Mouse (Mus musculus) limb, embryonic 12.5 days (tissue): ENCODE results near the gene Dio2. TPM values are rescaled to one million over a fixed set of nuclear protein-coding genes. Genes with fewer than 3 reads are reported as not detected.

Experiments
- ATAC-seq: fragments of 200-750 bp; cut with Nextera tagmentation; 2 replicates; pipeline ENCODE4 v1.8.0; 2017; ENCODE audit warnings: low read depth, moderate TSS enrichment; ENCODE audit not compliant: insufficient number of reproducible peaks, insufficient read depth, low FRiP score, low TSS enrichment
- H3K27ac ChIP-seq: fragments of 300-500 bp; sonication (generic); 2 replicates; pipeline ENCODE4 v1.5.1; 2016; ENCODE audit warnings: mild to moderate bottlenecking, moderate library complexity
- H3K27me3 ChIP-seq: fragments of 300-500 bp; sonication (generic); 2 replicates; pipeline ENCODE4 v1.6.1; 2016; ENCODE audit warnings: mild to moderate bottlenecking, moderate library complexity
- H3K36me3 ChIP-seq: fragments of 300-500 bp; sonication (generic); 2 replicates; pipeline ENCODE4 v1.6.1; 2016; ENCODE audit warnings: mild to moderate bottlenecking, moderate library complexity
- H3K4me1 ChIP-seq: fragments of 300-500 bp; sonication (generic); replicated peaks from 2 replicates; pipeline ENCODE4 v1.6.1; 2016
- H3K4me2 ChIP-seq: fragments of 300-500 bp; sonication (generic); 2 replicates; pipeline ENCODE4 v1.6.1; 2016; ENCODE audit warnings: mild to moderate bottlenecking, moderate library complexity
- H3K4me3 ChIP-seq: fragments of 300-500 bp; sonication (generic); replicated peaks from 2 replicates; pipeline ENCODE4 v1.5.1; 2016; ENCODE audit warnings: mild to moderate bottlenecking
- H3K9ac ChIP-seq: fragments of 300-500 bp; sonication (generic); replicated peaks from 2 replicates; pipeline ENCODE4 v1.6.1; 2016; ENCODE audit warnings: mild to moderate bottlenecking, moderate library complexity
- H3K9me3 ChIP-seq: fragments of 300-500 bp; sonication (generic); 2 replicates; pipeline ENCODE4 v1.6.1; 2016; ENCODE audit warnings: mild to moderate bottlenecking, moderate library complexity
- WGBS: fragments of 180-500 bp; shearing (Covaris S2); methylation state at CpG from one replicate; pipeline ENCODE4 v1.1.7; 2016; 5-methylcytosine and 5-hydroxymethylcytosine counted together
- polyA plus RNA-seq: library from polyadenylated mRNA; unstranded; fragments of >200 nt; fragmentation: Nextera tagmentation; extraction: Ambion mirVana; gene quantifications from 2 replicates; pipeline ENCODE4 v1.2.1, GENCODE M21; 2016

The Dio2 gene
- polyA plus RNA-seq, result 0.09 and 0.15 TPM in 2 replicates

- H3K36me3 ChIP-seq, result no peaks in the 10 kb centered on the region
- H3K4me2 ChIP-seq, result peak within 1 kb of the TSS; percentile 47
- ATAC-seq, result no peak
- H3K4me3 ChIP-seq, result peak within 1 kb of the TSS; percentile 23
- 19% methylated on average over 10 of the region's 10 CpGs for WGBS
- H3K27me3 ChIP-seq, result peaks cover 5% of the 10 kb centered on the region; the same call in 1 of the 2 replicates
- H3K9ac ChIP-seq, result peak within 1 kb of the TSS; percentile 35
- no peaks in the 10 kb centered on the region for H3K9me3 ChIP-seq
- H3K27ac ChIP-seq, result no peak within 1 kb of the TSS
- 0 out of 2 replicates have a peak, but pooled peaks cover 2% of the 10 kb centered on the region for H3K4me1 ChIP-seq
These were observed at the start of gene Dio2 for GRCm38 (mm10) chr12:90738388-90739223. Gene Dio2, minus strand, starts transcription at chr12:90738438.

- Histone ChIP-seq H3K4me2 (no peak overlapping the region), H3K4me3 (no peak overlapping the region), H3K27ac (no peak overlapping the region), H3K9me3 (no peaks in the 10 kb centered on the region), H3K27me3 (no peaks in the 10 kb centered on the region), H3K4me1 (no peaks in the 10 kb centered on the region), H3K36me3 (no peaks in the 10 kb centered on the region), H3K9ac (no peak overlapping the region)
- 91% methylated on average over 4 of the region's 4 CpGs for WGBS
- no peak for ATAC-seq
These were observed 43.2 kb upstream of the Dio2 start for GRCm38 (mm10) chr12:90781438-90781837.

- no peaks in the 10 kb centered on the region for H3K27me3 ChIP-seq
- H3K36me3 ChIP-seq, result no peaks in the 10 kb centered on the region
- no peak overlapping the region for H3K27ac ChIP-seq
- ATAC-seq, result no peak
- no peak overlapping the region for H3K9ac ChIP-seq
- H3K4me3 ChIP-seq, result no peak overlapping the region
- H3K4me2 ChIP-seq, result no peak overlapping the region
- H3K9me3 ChIP-seq, result no peaks in the 10 kb centered on the region
- no peaks in the 10 kb centered on the region for H3K4me1 ChIP-seq
These were observed 6.5 kb upstream of the Dio2 start for GRCm38 (mm10) chr12:90744752-90745151.

GRCm38 (mm10) chr12:90743633-90744032, 5.4 kb upstream of the Dio2 start:
- no peak overlapping the region for H3K27ac ChIP-seq
- H3K27me3 ChIP-seq, result no peaks in the 10 kb centered on the region
- H3K9me3 ChIP-seq, result no peaks in the 10 kb centered on the region
- no peak overlapping the region for H3K4me3 ChIP-seq
- no peak overlapping the region for H3K9ac ChIP-seq
- no peak for ATAC-seq
- no peaks in the 10 kb centered on the region for H3K36me3 ChIP-seq
- no peak overlapping the region for H3K4me2 ChIP-seq
- no peaks in the 10 kb centered on the region for H3K4me1 ChIP-seq
- 25% methylated on average over 3 of the region's 3 CpGs for WGBS

- ATAC-seq, result no peak; the same call in 1 of the 2 replicates
- 38% methylated on average over 2 of the region's 2 CpGs for WGBS
- H3K9me3 ChIP-seq, result no peaks in the 10 kb centered on the region
These were observed 2.2 kb upstream of the Dio2 start for GRCm38 (mm10) chr12:90740468-90740867.

GRCm38 (mm10) chr12:90737932-90738331, 306 bp downstream of the Dio2 start:
- H3K36me3 ChIP-seq, result no peaks in the 10 kb centered on the region
- no peak for ATAC-seq
- H3K27ac ChIP-seq, result no peak overlapping the region
- peaks cover 5% of the 10 kb centered on the region; the same call in 1 of the 2 replicates for H3K27me3 ChIP-seq
- no peak overlapping the region for H3K9ac ChIP-seq
- peak overlapping the region; percentile 47 for H3K4me2 ChIP-seq
- H3K9me3 ChIP-seq, result no peaks in the 10 kb centered on the region
- 0 out of 2 replicates have a peak, but pooled peaks cover 2% of the 10 kb centered on the region for H3K4me1 ChIP-seq
- no peak overlapping the region for H3K4me3 ChIP-seq
- 85% methylated on average over 13 of the region's 13 CpGs for WGBS

More at GRCm38 (mm10) chr12:90740468-90740867, 2.2 kb upstream of the Dio2 start:
- Histone ChIP-seq H3K27ac (no peak overlapping the region), H3K27me3 (peaks cover 5% of the 10 kb centered on the region; the same call in 1 of the 2 replicates), H3K4me2 (no peak overlapping the region), H3K4me1 (0 out of 2 replicates have a peak, but pooled peaks cover 2% of the 10 kb centered on the region), H3K36me3 (no peaks in the 10 kb centered on the region), H3K4me3 (no peak overlapping the region), H3K9ac (no peak overlapping the region)

GRCm38 (mm10) chr12:90735447-90735846, 2.8 kb downstream of the Dio2 start:
- no peak for ATAC-seq
- Histone ChIP-seq H3K36me3 (no peaks in the 10 kb centered on the region), H3K27ac (no peak overlapping the region), H3K27me3 (peaks cover 5% of the 10 kb centered on the region; the same call in 1 of the 2 replicates), H3K4me2 (no peak overlapping the region), H3K4me1 (0 out of 2 replicates have a peak, but pooled peaks cover 2% of the 10 kb centered on the region), H3K9ac (no peak overlapping the region), H3K9me3 (no peaks in the 10 kb centered on the region), H3K4me3 (no peak overlapping the region)
- 82% methylated on average over 6 of the region's 6 CpGs for WGBS

- ATAC-seq, result no peak
- Histone ChIP-seq H3K4me1 (0 out of 2 replicates have a peak, but pooled peaks cover 2% of the 10 kb centered on the region), H3K4me2 (no peak overlapping the region), H3K9me3 (no peaks in the 10 kb centered on the region), H3K9ac (no peak overlapping the region), H3K36me3 (no peaks in the 10 kb centered on the region), H3K4me3 (no peak overlapping the region), H3K27me3 (peaks cover 5% of the 10 kb centered on the region; the same call in 1 of the 2 replicates), H3K27ac (no peak overlapping the region)
- 74% methylated on average over 5 of the region's 5 CpGs for WGBS
These were observed 3.7 kb downstream of the Dio2 start for GRCm38 (mm10) chr12:90734503-90734902.

- Histone ChIP-seq H3K9me3 (no peaks in the 10 kb centered on the region), H3K4me3 (no peak overlapping the region), H3K27me3 (peaks cover 5% of the 10 kb centered on the region; the same call in 1 of the 2 replicates), H3K4me2 (no peak overlapping the region), H3K9ac (no peak overlapping the region), H3K4me1 (0 out of 2 replicates have a peak, but pooled peaks cover 2% of the 10 kb centered on the region), H3K27ac (no peak overlapping the region), H3K36me3 (no peaks in the 10 kb centered on the region)
- 82% methylated on average over 6 of the region's 6 CpGs for WGBS
- no peak for ATAC-seq
These were observed 4.5 kb downstream of the Dio2 start for GRCm38 (mm10) chr12:90733721-90734120.

GRCm38 (mm10) chr12:90729648-90730047, 8.6 kb downstream of the Dio2 start:
- Histone ChIP-seq H3K27me3 (no peaks in the 10 kb centered on the region), H3K4me3 (no peak overlapping the region), H3K9me3 (no peaks in the 10 kb centered on the region), H3K36me3 (no peaks in the 10 kb centered on the region), H3K4me2 (no peak overlapping the region), H3K4me1 (no peaks in the 10 kb centered on the region), H3K9ac (no peak overlapping the region), H3K27ac (no peak overlapping the region)
- WGBS, result 41% methylated on average over 10 of the region's 10 CpGs
- ATAC-seq, result peak; percentile 47; the same call in 1 of the 2 replicates

GRCm38 (mm10) chr12:90725107-90725506, 13.1 kb downstream of the Dio2 start:
- Histone ChIP-seq H3K9ac (no peak overlapping the region), H3K36me3 (no peaks in the 10 kb centered on the region), H3K9me3 (no peaks in the 10 kb centered on the region), H3K27ac (no peak overlapping the region), H3K27me3 (no peaks in the 10 kb centered on the region), H3K4me2 (no peak overlapping the region), H3K4me1 (no peaks in the 10 kb centered on the region), H3K4me3 (no peak overlapping the region)
- 70% methylated on average over 8 of the region's 8 CpGs for WGBS
- no peak for ATAC-seq
